Mouse (Mus musculus): ENCODE measurements at regions not wholly inside any gene's neighbourhood (a gene's known extent, or its start where the extent isn't known, plus 50 kb on each side); places are given as distances from the start of the nearest gene placed in this dataset.

DNA sequence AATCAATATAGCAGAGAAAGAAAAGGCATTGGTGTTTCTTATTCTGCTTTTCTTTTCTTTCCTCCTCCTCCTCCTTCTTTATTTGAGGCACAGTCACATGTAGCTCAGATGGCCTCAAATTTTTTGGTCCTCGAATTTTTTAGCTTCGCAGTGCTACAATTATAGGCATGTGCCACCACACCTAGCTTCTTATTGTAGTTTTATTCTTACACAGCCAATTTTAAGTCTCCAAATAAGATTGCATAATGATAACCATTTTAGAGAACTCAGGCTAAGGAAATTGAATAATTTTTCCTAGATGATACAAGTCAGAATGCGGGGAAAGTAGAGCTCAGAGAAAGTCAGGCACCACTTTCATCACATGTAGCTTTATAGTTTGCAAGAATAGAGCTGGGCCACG, 132.1 kb upstream of the Gm11042 start:
- no peak for TF ChIP-seq CTCF (IDR thresholded peaks at IDR 0.05; ENCODE audit: extremely low read depth, insufficient read depth, insufficient read length, insufficient replicate concordance)
- no peak for TF ChIP-seq POLR2A (IDR thresholded peaks at IDR 0.05; ENCODE audit: low read depth, low read length)

Data from spleen, adult 2 months (tissue).